Mouse (Mus musculus) ES-Bruce4 (cell line): ENCODE results near the gene Pdlim3. TPM values are rescaled to one million over a fixed set of nuclear protein-coding genes. Genes with fewer than 3 reads are reported as not detected.

ENCODE experiments used
- H3K27ac ChIP-seq: 2 replicates; pipeline ENCODE4 v1.5.1; 2012; ENCODE audit warnings: low read length, inconsistent platforms; ENCODE audit not compliant: insufficient read depth
- H3K27me3 ChIP-seq: 2 replicates; pipeline ENCODE4 v1.6.1; 2012; ENCODE audit warnings: mild to moderate bottlenecking, low read length, inconsistent platforms; ENCODE audit not compliant: control insufficient read depth, poor library complexity, insufficient read depth, severe bottlenecking
- H3K36me3 ChIP-seq: 2 replicates; pipeline ENCODE4 v1.6.1; 2012; ENCODE audit warnings: inconsistent platforms, mild to moderate bottlenecking, low read length, moderate library complexity; ENCODE audit not compliant: control insufficient read depth, poor library complexity, insufficient read depth, severe bottlenecking
- H3K4me1 ChIP-seq: one replicate; pipeline ENCODE4 v1.8.1; 2011; ENCODE audit warnings: low read length; ENCODE audit not compliant: control insufficient read depth, insufficient read depth
- H3K4me3 ChIP-seq: 2 replicates; pipeline ENCODE4 v1.5.1; 2011; ENCODE audit warnings: low read depth, mild to moderate bottlenecking, low read length
- H3K9ac ChIP-seq: 2 replicates; pipeline ENCODE4 v1.6.1; 2012; ENCODE audit warnings: low read depth, mild to moderate bottlenecking, inconsistent platforms; ENCODE audit not compliant: poor library complexity, severe bottlenecking
- H3K9me3 ChIP-seq: replicated peaks from 2 replicates; pipeline ENCODE4 v1.6.1; 2012; ENCODE audit warnings: mild to moderate bottlenecking, low read length, inconsistent platforms; ENCODE audit not compliant: control insufficient read depth, poor library complexity, insufficient read depth, severe bottlenecking
- CTCF ChIP-seq: IDR thresholded peaks from one replicate; pipeline ENCODE4 v1.8.1; 2011; ENCODE audit warnings: low read depth, low read length
- EP300 ChIP-seq: IDR thresholded peaks from 2 replicates; pipeline ENCODE4 v1.6.1; 2011; ENCODE audit warnings: low read depth, low read length; ENCODE audit not compliant: insufficient read depth
- POLR2A ChIP-seq: IDR thresholded peaks from one replicate; pipeline ENCODE4 v1.8.1; 2011; ENCODE audit warnings: low read length; ENCODE audit not compliant: insufficient read depth
- polyA plus RNA-seq: library from polyadenylated mRNA; stranded (reverse); fragments of >200 nt; gene quantifications from 2 replicates; pipeline ENCODE4 v1.2.4, GENCODE M21; 2011; ENCODE audit warnings: low read depth; ENCODE audit not compliant: missing spikeins, insufficient read depth, insufficient read length

The Pdlim3 gene
- polyA plus RNA-seq, 1 experiment: 23.4 TPM

- TF ChIP-seq CTCF (no peak), POLR2A (no peak), EP300 (no peak)
- H3K9ac ChIP-seq: no peak overlapping the region
- H3K4me1 ChIP-seq: no peaks in the 10 kb centered on the region
- H3K9me3 ChIP-seq: 0 out of 2 replicates have a peak, but pooled peaks cover 2% of the 10 kb centered on the region
- no peak overlapping the region for H3K4me3 ChIP-seq
- H3K27ac ChIP-seq: no peak overlapping the region
- H3K36me3 ChIP-seq: no peaks in the 10 kb centered on the region
- H3K27me3 ChIP-seq: no peaks in the 10 kb centered on the region; the same call in 1 of the 2 replicates
Measured at GRCm38 (mm10) chr8:45906251-45906619, 21.0 kb downstream of the Pdlim3 start.

DNA sequence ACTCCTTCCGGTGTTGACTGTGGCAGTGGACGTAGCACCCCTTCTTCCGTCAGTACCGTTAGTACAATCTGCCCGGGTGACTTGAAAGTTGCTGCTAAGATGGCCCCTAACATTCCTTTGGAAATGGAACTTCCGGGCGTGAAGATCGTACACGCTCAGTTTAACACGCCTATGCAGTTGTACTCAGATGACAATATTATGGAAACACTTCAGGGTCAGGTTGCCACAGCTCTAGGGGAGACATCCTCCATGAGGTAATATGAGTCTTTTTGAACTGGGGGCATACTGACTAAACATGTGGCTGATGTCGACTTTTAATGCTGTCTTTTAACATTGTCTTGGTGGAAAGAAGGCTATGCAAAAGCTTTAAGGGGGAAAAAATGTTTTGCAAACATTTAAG, 28.4 kb downstream of the Pdlim3 start:
- Histone ChIP-seq H3K27me3 (no peaks in the 10 kb centered on the region), H3K9ac (no peak overlapping the region), H3K27ac (no peak overlapping the region), H3K4me1 (no peaks in the 10 kb centered on the region), H3K36me3 (no peaks in the 10 kb centered on the region), H3K9me3 (0 out of 2 replicates have a peak, but pooled peaks cover 2% of the 10 kb centered on the region), H3K4me3 (no peak overlapping the region)
- TF ChIP-seq POLR2A (no peak), EP300 (no peak), CTCF (no peak)

DNA sequence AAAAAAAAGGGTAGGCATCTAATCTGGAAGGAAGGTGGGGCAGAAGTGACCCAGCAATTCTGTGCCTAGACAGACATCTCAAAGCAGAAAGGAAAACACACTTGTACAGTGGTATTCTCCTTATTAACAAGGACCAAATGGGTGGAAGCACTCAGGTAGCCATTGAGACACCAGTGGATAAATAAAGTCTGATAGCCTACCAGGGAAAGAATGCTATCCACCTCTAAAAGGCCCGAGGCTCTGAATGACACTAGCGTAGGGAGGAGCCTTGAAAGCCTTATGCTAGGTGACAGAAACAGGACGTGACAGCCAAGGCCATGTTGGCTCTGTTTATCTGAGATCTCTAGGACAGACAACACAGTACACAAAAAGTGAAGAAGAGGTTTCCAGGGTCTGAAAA, 31.2 kb downstream of the Pdlim3 start:
- TF ChIP-seq POLR2A: no peak
- TF ChIP-seq CTCF: no peak
- TF ChIP-seq EP300: no peak
- H3K27me3 ChIP-seq: no peaks in the 10 kb centered on the region
- no peak overlapping the region for H3K4me3 ChIP-seq
- no peak overlapping the region for H3K9ac ChIP-seq
- H3K27ac ChIP-seq: no peak overlapping the region
- H3K4me1 ChIP-seq: no peaks in the 10 kb centered on the region
- H3K36me3 ChIP-seq: no peaks in the 10 kb centered on the region
- peaks cover 4% of the 10 kb centered on the region; the same call in 1 of the 2 replicates for H3K9me3 ChIP-seq

DNA sequence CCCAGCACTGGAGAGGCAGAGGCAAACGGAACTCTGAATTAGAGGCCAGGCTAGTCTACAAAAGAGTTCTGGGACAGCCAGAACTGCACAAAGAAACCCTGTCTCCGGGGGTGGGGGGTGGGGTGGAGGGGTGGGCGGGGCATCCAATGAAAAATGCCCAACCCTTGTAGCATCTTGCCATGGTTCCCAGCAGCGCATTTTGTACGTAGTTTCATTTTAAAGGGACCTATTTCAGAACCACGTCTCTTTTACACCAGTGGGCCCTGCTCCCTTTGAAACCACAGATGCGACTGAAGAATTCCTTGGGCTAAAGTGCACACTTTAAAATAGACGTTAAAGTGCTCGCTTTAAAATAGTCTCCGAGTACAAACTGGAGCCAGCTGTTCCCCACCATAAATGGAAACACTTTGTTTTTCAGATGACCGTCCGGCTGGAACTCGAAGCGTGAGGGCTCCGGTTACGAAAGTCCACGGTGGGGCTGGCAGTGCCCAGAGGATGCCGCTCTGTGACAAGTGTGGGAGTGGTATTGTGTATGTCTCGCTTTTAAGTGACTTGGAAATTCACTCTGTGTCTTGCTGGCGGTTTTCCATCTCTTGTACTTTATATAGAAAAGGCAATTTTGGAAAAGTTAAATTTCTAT, 31.9 kb downstream of the Pdlim3 start:
- TF ChIP-seq CTCF: no peak
- no peak for TF ChIP-seq EP300
- TF ChIP-seq POLR2A: no peak
- no peaks in the 10 kb centered on the region for H3K36me3 ChIP-seq
- H3K27ac ChIP-seq: no peak overlapping the region

DNA sequence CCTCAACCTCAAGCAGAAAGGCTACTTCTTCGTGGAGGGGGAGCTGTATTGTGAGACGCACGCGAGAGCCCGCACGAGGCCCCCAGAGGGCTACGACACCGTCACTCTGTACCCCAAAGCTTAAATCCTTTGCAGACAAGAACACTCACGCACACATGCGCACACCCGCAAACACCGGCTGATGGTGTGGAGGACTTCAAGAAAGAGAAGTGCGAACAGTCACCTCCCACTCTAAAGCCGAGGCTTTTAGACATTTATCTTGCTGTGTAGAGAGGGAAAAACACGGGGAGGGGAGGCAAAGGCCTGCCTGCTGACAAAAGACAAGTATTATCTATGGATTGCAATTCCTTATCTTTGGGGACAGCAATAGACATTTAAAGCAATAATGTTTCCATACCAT, 33.6 kb downstream of the Pdlim3 start:
- Histone ChIP-seq H3K4me1 (no peaks in the 10 kb centered on the region), H3K27me3 (no peaks in the 10 kb centered on the region), H3K4me3 (no peak overlapping the region), H3K36me3 (no peaks in the 10 kb centered on the region), H3K9me3 (peaks cover 15% of the 10 kb centered on the region), H3K27ac (no peak overlapping the region), H3K9ac (no peak overlapping the region)
- no peak for TF ChIP-seq EP300
- no peak for TF ChIP-seq POLR2A
- TF ChIP-seq CTCF: no peak

More for the DNA sequence above, 31.9 kb downstream of the Pdlim3 start:
- Histone ChIP-seq H3K9ac (no peak overlapping the region), H3K4me1 (no peaks in the 10 kb centered on the region), H3K9me3 (peaks cover 11% of the 10 kb centered on the region), H3K4me3 (no peak overlapping the region), H3K27me3 (no peaks in the 10 kb centered on the region)

GRCm38 (mm10) chr8:45920392-45920791, 35.1 kb downstream of the Pdlim3 start:
- no peaks in the 10 kb centered on the region for H3K36me3 ChIP-seq
- H3K9me3 ChIP-seq: peaks cover 15% of the 10 kb centered on the region
- TF ChIP-seq POLR2A: no peak
- TF ChIP-seq CTCF: no peak
- TF ChIP-seq EP300: no peak
- no peak overlapping the region for H3K9ac ChIP-seq
- H3K27me3 ChIP-seq: no peaks in the 10 kb centered on the region
- no peak overlapping the region for H3K27ac ChIP-seq
- H3K4me1 ChIP-seq: no peaks in the 10 kb centered on the region
- no peak overlapping the region for H3K4me3 ChIP-seq
